Mouse (Mus musculus): Measurements from ENCODE around the gene Slc33a1.

Slc33a1 gene

GRCm38 (mm10) chr3:63964100-63964921, at the start of gene Slc33a1:
TSS of gene Slc33a1 (minus strand) at chr3:63964768.
- ChIA-PET CTCF (interaction anchor here in 1 of 4 experiments (0.6 kb wide), 1 partner anchor 39 kb away, joined by 3 read pairs; no protein-coding TSS in a partner anchor), POLR2A (interaction anchor here in 3 of 4 experiments (0.9 to 3.9 kb wide), 10 partner anchors 9 to 65 kb away, joined by 3 to 33 read pairs (median 4); partner anchors contain the start of genes Gmps (in 3 of the 3), E130311K13Rik (in 1 of the 3) and Plch1 (in 1 of the 3))

GRCm38 (mm10) chr3:63988722-63989440, 24.3 kb upstream of the Slc33a1 start:
- ChIA-PET CTCF (no interaction called here), POLR2A (interaction anchor here in 1 of 4 experiments (1.0 to 1.7 kb wide), 3 partner anchors 8 to 12 kb away, joined by 3 to 12 read pairs (median 4); partner anchors contain the start of gene Gmps)

- ChIA-PET POLR2A (interaction anchor here in 2 of 4 experiments (0.6 to 1.9 kb wide), 2 partner anchors 10 kb away, joined by 3 to 5 read pairs; no protein-coding TSS in a partner anchor), CTCF (no interaction called here)
Observed at GRCm38 (mm10) chr3:63986656-63987055, 22.1 kb upstream of the Slc33a1 start.

- CTCF ChIA-PET, result no interaction called here
- POLR2A ChIA-PET, result interaction anchor here in 3 of 4 experiments (1.1 to 3.2 kb wide), 7 partner anchors 10 to 79 kb away, joined by 3 to 12 read pairs (median 4); partner anchors contain the start of genes Slc33a1 (in 2 of the 3) and E130311K13Rik (in 1 of the 3)
Observed at GRCm38 (mm10) chr3:63977895-63978294, 13.3 kb upstream of the Slc33a1 start.

GRCm38 (mm10) chr3:63975955-63976908, 11.7 kb upstream of the Slc33a1 start, which contains the start of gene Gmps:
TSS of gene Gmps (plus strand) at chr3:63976106.
- ChIA-PET CTCF (interaction anchor here in 2 of 4 experiments (0.6 to 1.1 kb wide), 2 partner anchors 56 to 863 kb away, joined by 3 read pairs; no protein-coding TSS in a partner anchor), POLR2A (interaction anchor here in 3 of 4 experiments (0.5 to 3.3 kb wide), 29 partner anchors 8 to 1683 kb away, joined by 3 to 33 read pairs (median 4); partner anchors contain the start of genes Slc33a1 (in 3 of the 3), E130311K13Rik (in 2 of the 3), Plch1 (in 1 of the 3) and Tiparp (in 1 of the 3))

GRCm38 (mm10) chr3:63965929-63966328, 1.4 kb upstream of the Slc33a1 start:
- POLR2A ChIA-PET, result interaction anchor here in 3 of 4 experiments (0.7 to 3.9 kb wide), 5 partner anchors 10 to 48 kb away, joined by 3 to 33 read pairs (median 4); partner anchors contain the start of genes Gmps (in 2 of the 3) and E130311K13Rik (in 1 of the 3)
- CTCF ChIA-PET, result no interaction called here

GRCm38 (mm10) chr3:63964922-63965249, 318 bp upstream of the Slc33a1 start:
- ChIA-PET CTCF (no interaction called here), POLR2A (interaction anchor here in 3 of 4 experiments (0.9 to 3.9 kb wide), 8 partner anchors 10 to 36 kb away, joined by 3 to 33 read pairs (median 5); partner anchors contain the start of genes Gmps (in 3 of the 3) and E130311K13Rik (in 1 of the 3))

- POLR2A ChIA-PET, result interaction anchor here in 3 of 4 experiments (0.7 to 3.9 kb wide), 11 partner anchors 9 to 65 kb away, joined by 3 to 33 read pairs (median 3); partner anchors contain the start of genes Gmps (in 3 of the 3), E130311K13Rik (in 1 of the 3) and Plch1 (in 1 of the 3)
- CTCF ChIA-PET, result interaction anchor here in 1 of 4 experiments (0.6 kb wide), 1 partner anchor 38 kb away, joined by 3 read pairs; no protein-coding TSS in a partner anchor
Observed at GRCm38 (mm10) chr3:63963421-63964099, 1.0 kb downstream of the Slc33a1 start.

GRCm38 (mm10) chr3:63949837-63950236, 14.7 kb downstream of the Slc33a1 start:
- CTCF ChIA-PET, result no interaction called here
- POLR2A ChIA-PET, result interaction anchor here in 1 of 4 experiments (0.7 kb wide), 1 partner anchor 27 kb away, joined by 4 read pairs; no protein-coding TSS in a partner anchor

GRCm38 (mm10) chr3:63941204-63941850, 23.2 kb downstream of the Slc33a1 start:
- ChIA-PET CTCF (no interaction called here), POLR2A (no interaction called here)

- ChIA-PET CTCF (interaction anchor here in 1 of 4 experiments (0.5 kb wide), 1 partner anchor 904 kb away, joined by 3 read pairs; no protein-coding TSS in a partner anchor), POLR2A (no interaction called here)
Observed at GRCm38 (mm10) chr3:63938928-63939327, 25.6 kb downstream of the Slc33a1 start.

GRCm38 (mm10) chr3:63928878-63929859, 35.4 kb downstream of the Slc33a1 start, which contains the start of gene E130311K13Rik:
TSS of gene E130311K13Rik (minus strand) at chr3:63929472.
- CTCF ChIA-PET, result interaction anchor here (0.5 to 1.6 kb wide), 7 partner anchors 9 to 647 kb away, joined by 3 to 9 read pairs (median 4); no protein-coding TSS in a partner anchor
- POLR2A ChIA-PET, result interaction anchor here in 3 of 4 experiments (0.5 to 4.4 kb wide), 13 partner anchors 14 to 667 kb away, joined by 3 to 15 read pairs (median 4); partner anchors contain the start of genes Plch1 (in 2 of the 3), Gmps (in 1 of the 3) and Slc33a1 (in 1 of the 3)

- POLR2A ChIA-PET, result no interaction called here
- CTCF ChIA-PET, result interaction anchor here (0.6 to 1.4 kb wide), 14 partner anchors 8 to 364 kb away, joined by 3 to 9 read pairs (median 3); partner anchors contain the start of gene E130311K13Rik (in 1 of the 4)
Observed at GRCm38 (mm10) chr3:63919634-63920033, 44.9 kb downstream of the Slc33a1 start.

- CTCF ChIA-PET, result interaction anchor here in 1 of 4 experiments (0.6 kb wide), 1 partner anchor 8 kb away, joined by 4 read pairs; no protein-coding TSS in a partner anchor
- POLR2A ChIA-PET, result interaction anchor here in 2 of 4 experiments (0.6 to 1.5 kb wide), 3 partner anchors 11 to 13 kb away, joined by 3 to 6 read pairs (median 6); partner anchors contain the start of gene Plch1 (in 2 of the 2)
Observed at GRCm38 (mm10) chr3:63910301-63910700, 54.3 kb downstream of the Slc33a1 start.

GRCm38 (mm10) chr3:63905241-63905640, 59.3 kb downstream of the Slc33a1 start:
- CTCF ChIA-PET, result interaction anchor here in 1 of 4 experiments (1.4 kb wide), 1 partner anchor 15 kb away, joined by 3 read pairs; no protein-coding TSS in a partner anchor
- POLR2A ChIA-PET, result interaction anchor here in 1 of 4 experiments (0.6 kb wide), 1 partner anchor 294 kb away, joined by 4 read pairs; no protein-coding TSS in a partner anchor
